ENCODE assay signal across 15 mouse cellular contexts in the genomic region with DNA sequence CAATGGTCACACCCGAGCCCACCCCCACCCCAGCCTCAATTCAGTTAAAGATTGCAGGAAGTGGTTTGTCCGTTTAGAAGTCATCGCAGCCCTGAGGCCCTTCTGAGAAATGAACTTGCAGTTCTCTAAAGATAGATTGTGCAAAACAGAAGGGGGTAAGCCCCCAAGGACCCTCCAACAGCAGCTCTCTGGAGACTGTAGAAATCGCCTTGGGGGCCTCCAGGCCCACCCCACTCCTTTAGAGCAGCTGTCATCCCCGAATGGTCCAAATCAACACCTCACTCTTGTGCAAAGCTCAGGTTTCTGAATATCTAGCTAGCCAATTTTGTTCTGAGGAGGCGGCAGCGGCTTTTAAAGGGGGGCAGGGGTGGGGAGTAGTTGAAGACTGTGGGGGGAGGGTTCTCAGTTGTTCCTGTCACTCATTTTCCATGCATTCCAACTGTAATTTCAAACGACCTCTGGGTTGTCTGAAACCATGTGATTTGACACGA.
A peak's percentile ranks its signal among the peaks of the same experiment; 100 is the strongest.
DNase-seq lines count a peak whose midpoint lies in the region; ATAC-seq and TF ChIP-seq lines count a peak whose summit lies in the region.
"Had no signal": no experiment of that assay in that cellular context is flagged by ENCODE, and none has a peak within 500 bp of the region (broad histone marks: within the 10 kb centered on the region; RNA-seq: fewer than 3 reads in every experiment).

No protein-coding gene starts in this region.

- 54% methylated on average over 9 of the region's 9 CpGs for WGBS in embryonic facial prominence, embryonic 10.5 days
- 73% methylated on average over 9 of the region's 9 CpGs for WGBS in limb, embryonic 12.5 days
- WGBS in lung, postnatal 0 days: 57% methylated on average over 9 of the region's 9 CpGs

- H3K27ac ChIP-seq in embryonic facial prominence, embryonic 10.5 days (replicated peaks): peak overlapping the region; percentile 48; the same call in 1 of the 2 replicates
- no peak overlapping the region for H3K27ac ChIP-seq in limb, embryonic 12.5 days
- H3K27ac ChIP-seq in lung, postnatal 0 days (ENCODE audit: low read length): no peak overlapping the region
- H3K27ac ChIP-seq: neural tube, embryonic 15.5 days had no signal

- no peaks in the 10 kb centered on the region for H3K9me3 ChIP-seq in embryonic facial prominence, embryonic 10.5 days
- H3K9me3 ChIP-seq in limb, embryonic 12.5 days: no peaks in the 10 kb centered on the region
- H3K9me3 ChIP-seq in megakaryocyte, embryonic 14.5 days: no peaks in the 10 kb centered on the region
- no peaks in the 10 kb centered on the region for H3K9me3 ChIP-seq in lung, postnatal 0 days (ENCODE audit: low read length)
- H3K9me3 ChIP-seq: neural tube, embryonic 15.5 days had no signal

- no peak overlapping the region for H3K4me2 ChIP-seq in limb, embryonic 12.5 days
- no peak overlapping the region for H3K4me2 ChIP-seq in lung, postnatal 0 days (replicated peaks; ENCODE audit: low read depth, low read length)
- H3K4me2 ChIP-seq: neural tube, embryonic 15.5 days had no signal

- 0 out of 2 replicates have a peak, but pooled peaks have one; percentile 31 for ATAC-seq in limb, embryonic 12.5 days (ENCODE audit: insufficient number of reproducible peaks, insufficient read depth, low FRiP score, low TSS enrichment, low read depth)
- no peak for ATAC-seq in lung, postnatal 0 days
- ATAC-seq: activated CD4-positive, CD25-positive, alpha-beta regulatory T cell, adult 4 months; hindbrain, embryonic 16.5 days had no signal

- H3K36me3 ChIP-seq in embryonic facial prominence, embryonic 10.5 days (replicated peaks): no peaks in the 10 kb centered on the region
- H3K36me3 ChIP-seq in limb, embryonic 12.5 days: no peaks in the 10 kb centered on the region
- H3K36me3 ChIP-seq in megakaryocyte, embryonic 14.5 days (replicated peaks; ENCODE audit: low read length): no peaks in the 10 kb centered on the region
- no peaks in the 10 kb centered on the region for H3K36me3 ChIP-seq in lung, postnatal 0 days (ENCODE audit: insufficient read depth, low read length)
- H3K36me3 ChIP-seq: neural tube, embryonic 15.5 days had no signal

- intact Hi-C loops in heart, postnatal 14 days (cut with DNase I): no loop called here
- intact Hi-C loops in left cerebral cortex, postnatal 25 days (cut with DNase I): no loop called here

- no peaks in the 10 kb centered on the region; the same call in 1 of the 2 replicates for H3K27me3 ChIP-seq in embryonic facial prominence, embryonic 10.5 days (replicated peaks; ENCODE audit: low read depth, poor library complexity, severe bottlenecking)
- no peaks in the 10 kb centered on the region; the same call in 1 of the 2 replicates for H3K27me3 ChIP-seq in limb, embryonic 12.5 days
- H3K27me3 ChIP-seq in megakaryocyte, embryonic 14.5 days (replicated peaks): no peaks in the 10 kb centered on the region
- no peaks in the 10 kb centered on the region for H3K27me3 ChIP-seq in lung, postnatal 0 days (replicated peaks; ENCODE audit: insufficient read depth, low read length)
- H3K27me3 ChIP-seq: neural tube, embryonic 15.5 days had no signal

- TF ChIP-seq EP300 in lung, postnatal 0 days (IDR thresholded peaks at IDR 0.05): no peak

- DNase-seq in heart, adult 11 months: peak; percentile 74
- DNase-seq in heart, postnatal 14 days: no peak
- DNase-seq in embryonic facial prominence, embryonic 10.5 days (ENCODE audit: low spot score): peak; percentile 50
- DNase-seq in kidney, postnatal 36 days: no peak
- DNase-seq in lung, postnatal 0 days (ENCODE audit: low spot score): no peak
- DNase-seq in left cerebral cortex, postnatal 25 days (ENCODE audit: low spot score in 2 of 2): no peak
- DNase-seq: cerebellum, adult 18-20 months; layer of hippocampus, adult 9-11 months; right cerebral cortex, adult 18-20 months; thymus, postnatal 14 days had no signal

- no peak overlapping the region for H3K4me3 ChIP-seq in embryonic facial prominence, embryonic 10.5 days
- no peak overlapping the region for H3K4me3 ChIP-seq in limb, embryonic 12.5 days (replicated peaks)
- peak overlapping the region; percentile 21 for H3K4me3 ChIP-seq in megakaryocyte, embryonic 14.5 days (replicated peaks)
- H3K4me3 ChIP-seq in lung, postnatal 0 days (ENCODE audit: low read depth, low read length): no peak overlapping the region
- H3K4me3 ChIP-seq: neural tube, embryonic 15.5 days had no signal

- no peak for TF ChIP-seq CTCF in lung, postnatal 0 days (IDR thresholded peaks at IDR 0.05)

- no peak overlapping the region for H3K9ac ChIP-seq in limb, embryonic 12.5 days (replicated peaks)
- no peak overlapping the region for H3K9ac ChIP-seq in lung, postnatal 0 days (replicated peaks; ENCODE audit: low read depth)
- H3K9ac ChIP-seq: neural tube, embryonic 15.5 days had no signal

- H3K4me1 ChIP-seq in embryonic facial prominence, embryonic 10.5 days: peaks cover 12% of the 10 kb centered on the region
- H3K4me1 ChIP-seq in limb, embryonic 12.5 days (replicated peaks): no peaks in the 10 kb centered on the region
- peaks cover 87% of the 10 kb centered on the region for H3K4me1 ChIP-seq in megakaryocyte, embryonic 14.5 days
- no peaks in the 10 kb centered on the region for H3K4me1 ChIP-seq in lung, postnatal 0 days (ENCODE audit: insufficient read depth, low read depth, low read length)
- H3K4me1 ChIP-seq: neural tube, embryonic 15.5 days had no signal

Comparison
In these comparisons a context has a peak if more than half of its experiments do, and no peak if none do; other contexts are left out.
1. DNase-seq: peak in heart, adult 11 months (single experiment) and embryonic facial prominence, embryonic 10.5 days (single experiment); none in heart, postnatal 14 days (0 of 2), kidney, postnatal 36 days (0 of 2), lung, postnatal 0 days (single experiment) and left cerebral cortex, postnatal 25 days (0 of 2).